Mouse (Mus musculus) activated CD4-positive, CD25-positive, alpha-beta regulatory T cell, adult 4 months (primary cell): ENCODE results near the gene Tmem120b. TPM values are rescaled to one million over a fixed set of nuclear protein-coding genes. Genes with fewer than 3 reads are reported as not detected.

Source experiments
- ATAC-seq: one replicate; pipeline ENCODE4 v1.8.0; 2017
- polyA plus RNA-seq, 2 experiments: library from polyadenylated mRNA; unstranded; fragments of 100-300 nt; shearing (Covaris generic); gene quantifications; one replicate each; pipeline ENCODE4 v1.2.1; 2017

Tmem120b gene
- 1 to 10 TPM; 2.2 to 2.3 TPM for polyA plus RNA-seq

DNA sequence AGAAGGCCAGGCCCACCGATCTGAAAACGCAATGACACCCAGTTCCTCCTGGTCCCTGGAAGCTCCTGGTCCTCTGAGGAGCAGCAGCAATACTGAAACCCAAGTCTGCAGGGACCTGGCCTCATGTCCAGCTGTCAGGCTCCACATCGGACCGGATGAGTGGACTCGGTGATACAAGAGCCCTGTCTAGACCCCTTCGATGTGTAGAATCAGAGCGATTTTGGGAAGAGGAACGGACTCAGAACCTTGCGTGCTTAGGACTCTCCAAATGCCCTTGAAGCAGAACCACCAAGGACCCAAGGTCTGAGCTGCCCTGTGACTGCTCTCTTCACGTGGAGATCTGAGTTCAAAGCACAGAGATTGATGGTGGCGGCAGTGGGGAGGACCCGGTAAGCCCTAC lies at the start of gene Tmem120b:
Gene Tmem120b (plus strand): TSS at position 301 of the 400 bp plus-strand sequence.
- no peak for ATAC-seq

DNA sequence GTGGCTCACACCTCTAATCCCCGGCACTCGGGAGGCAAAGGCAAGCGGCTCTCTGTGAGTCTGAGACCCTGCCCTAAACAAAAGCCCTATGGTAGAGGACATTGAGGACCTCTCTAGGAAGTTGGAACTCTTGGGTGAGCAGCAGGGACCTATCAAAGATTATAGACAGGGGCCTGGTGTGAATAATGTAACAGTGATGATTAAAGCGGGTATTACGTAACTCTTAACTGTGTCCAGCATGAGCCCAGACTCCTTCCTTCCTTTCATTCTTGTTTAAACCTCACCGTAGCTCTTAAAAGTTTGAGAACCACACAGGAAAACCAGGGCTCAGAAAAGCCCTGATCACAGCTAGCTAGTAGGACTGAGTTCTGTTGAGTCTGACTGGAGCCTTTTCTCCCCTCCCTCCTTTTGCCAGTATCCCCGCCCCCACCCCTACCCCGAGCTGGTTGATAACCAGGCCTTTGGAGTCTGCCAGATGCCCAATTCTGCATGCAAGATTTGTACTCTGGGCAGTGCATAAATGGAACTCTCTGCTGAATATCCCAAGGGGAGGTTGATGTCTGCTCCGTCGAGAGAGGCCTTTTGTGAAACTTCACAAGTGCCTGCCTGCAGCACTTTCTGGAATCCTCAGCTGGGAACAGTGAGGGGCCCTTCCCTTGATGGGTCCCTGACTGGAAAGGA lies 48.7 kb upstream of the Tmem120b start:
- ATAC-seq: no peak

DNA sequence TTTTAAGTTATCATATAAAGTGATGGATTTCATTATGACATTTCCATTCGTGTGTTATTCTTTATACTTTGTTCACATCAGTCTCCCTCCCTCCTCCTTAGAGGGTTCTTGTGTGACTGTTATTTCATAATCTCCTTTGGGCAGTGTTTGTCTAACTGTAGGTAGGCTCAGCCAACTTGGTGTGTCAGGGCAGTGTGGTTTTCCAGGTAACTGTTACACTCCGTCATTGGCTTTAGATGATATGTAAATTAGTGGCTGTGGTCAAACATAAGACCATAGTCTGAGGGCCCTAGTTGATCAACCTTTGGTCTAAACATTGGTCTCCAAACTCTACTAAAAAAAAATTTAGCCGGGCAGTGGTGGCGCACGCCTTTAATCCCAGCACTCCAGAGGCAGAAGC lies 47.8 kb upstream of the Tmem120b start:
- ATAC-seq: no peak

DNA sequence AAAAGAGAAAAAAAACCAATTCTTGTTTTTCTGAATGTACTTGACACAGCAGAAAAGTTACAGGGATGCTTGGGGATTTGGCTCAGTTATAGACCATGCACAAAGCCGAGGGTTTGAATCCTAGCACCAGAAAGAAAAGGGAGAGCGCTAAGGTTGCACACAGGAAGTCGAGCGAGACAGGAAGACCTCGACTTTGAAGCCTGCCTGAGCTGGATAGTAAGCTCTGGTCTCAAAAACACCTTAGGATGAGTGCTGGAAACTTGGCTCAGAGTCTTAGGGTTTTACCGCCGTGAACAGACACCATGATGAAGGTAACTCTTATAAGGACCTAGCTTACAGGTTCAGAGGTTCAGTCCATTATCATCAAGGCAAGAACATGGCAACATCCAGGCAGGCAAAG lies 46.8 kb upstream of the Tmem120b start:
- peak; percentile 49 for ATAC-seq

DNA sequence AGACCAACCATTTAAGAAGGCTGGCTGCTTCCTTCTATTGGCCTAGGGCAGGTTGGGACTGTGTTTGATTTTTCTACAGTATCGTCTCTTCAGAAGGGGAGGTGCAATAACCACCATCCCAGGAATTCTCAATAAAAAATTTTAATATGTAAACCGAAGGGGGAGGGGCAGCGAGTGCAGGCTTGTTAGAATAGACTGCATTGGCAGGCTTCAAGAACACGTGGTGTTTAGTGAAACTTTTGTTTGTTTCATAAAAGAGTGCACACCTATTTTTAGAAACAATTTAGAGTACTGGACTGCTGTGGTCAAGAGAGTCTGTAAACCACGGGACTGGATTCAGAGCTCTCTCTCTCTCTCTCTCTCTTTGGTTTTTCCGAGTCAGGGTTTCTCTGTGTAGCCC lies 45.2 kb upstream of the Tmem120b start:
- no peak for ATAC-seq

DNA sequence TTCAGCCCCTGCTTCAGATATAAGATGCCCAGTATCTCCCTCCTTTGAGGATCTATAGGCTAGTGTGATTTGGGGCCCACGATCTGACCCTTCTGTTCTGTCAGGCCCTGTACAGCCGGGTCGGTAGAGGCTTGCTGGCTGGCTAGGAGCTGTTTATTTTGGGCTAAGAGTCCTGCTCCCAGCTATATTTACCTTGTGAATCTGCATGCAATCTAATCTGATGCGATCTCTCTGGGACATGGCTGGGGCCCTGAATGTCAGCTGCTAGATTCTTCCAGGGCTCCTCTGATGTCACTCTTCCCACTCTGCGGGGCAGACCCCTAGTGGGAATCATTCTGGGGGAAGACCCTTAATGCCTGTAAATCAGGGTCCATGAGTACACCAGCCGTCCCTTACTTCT lies 43.9 kb upstream of the Tmem120b start:
- ATAC-seq: no peak

DNA sequence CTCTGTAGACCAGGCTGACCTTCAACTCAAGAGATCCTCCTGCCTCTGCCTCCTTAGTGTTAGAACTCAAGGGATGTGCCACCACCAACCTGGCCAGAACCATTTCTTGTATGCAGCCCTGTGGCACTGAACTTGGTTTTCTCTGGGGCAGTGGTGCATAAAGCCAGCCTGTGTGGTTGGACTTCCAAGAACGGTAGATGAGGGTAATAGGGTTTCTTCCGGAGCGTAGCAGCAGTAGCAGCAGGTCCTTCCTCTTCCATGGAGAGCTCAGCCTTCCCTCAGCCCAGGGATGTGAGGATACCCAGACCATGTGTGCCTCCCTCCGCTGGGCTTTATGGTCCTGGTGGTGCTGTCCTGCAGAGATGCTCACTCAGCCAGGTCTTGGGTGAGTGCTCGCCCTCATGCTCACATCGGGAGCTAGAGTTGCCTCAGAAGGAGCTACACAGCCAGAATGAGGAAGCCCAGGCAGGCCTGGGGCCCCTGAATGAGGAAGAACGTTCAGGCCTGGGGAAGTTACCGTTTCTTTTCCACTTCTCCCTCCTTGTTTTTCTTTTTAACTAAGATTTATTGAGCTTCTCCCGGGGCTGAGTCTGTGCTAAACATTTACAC lies 43.1 kb upstream of the Tmem120b start:
- ATAC-seq: no peak

DNA sequence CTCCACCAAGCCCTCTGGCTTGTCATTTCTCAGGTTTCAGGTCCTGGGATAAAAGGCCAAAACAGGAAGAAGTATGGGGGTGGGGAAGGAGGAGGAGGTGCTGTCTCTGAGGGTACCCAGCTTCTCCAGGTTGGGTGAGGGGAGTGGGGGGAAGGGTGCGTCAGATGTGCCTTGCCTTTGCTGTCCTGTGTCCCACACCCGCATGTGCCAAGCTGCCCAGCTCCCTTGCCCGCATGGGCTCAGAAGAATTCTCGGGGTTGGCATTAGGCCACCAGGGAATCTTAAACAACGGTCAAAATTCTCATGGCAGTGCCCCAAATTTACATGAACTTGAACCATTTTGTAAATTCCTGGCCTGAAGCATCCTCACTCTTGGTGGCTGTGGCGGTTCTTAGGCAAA lies 41.8 kb upstream of the Tmem120b start:
- no peak for ATAC-seq

DNA sequence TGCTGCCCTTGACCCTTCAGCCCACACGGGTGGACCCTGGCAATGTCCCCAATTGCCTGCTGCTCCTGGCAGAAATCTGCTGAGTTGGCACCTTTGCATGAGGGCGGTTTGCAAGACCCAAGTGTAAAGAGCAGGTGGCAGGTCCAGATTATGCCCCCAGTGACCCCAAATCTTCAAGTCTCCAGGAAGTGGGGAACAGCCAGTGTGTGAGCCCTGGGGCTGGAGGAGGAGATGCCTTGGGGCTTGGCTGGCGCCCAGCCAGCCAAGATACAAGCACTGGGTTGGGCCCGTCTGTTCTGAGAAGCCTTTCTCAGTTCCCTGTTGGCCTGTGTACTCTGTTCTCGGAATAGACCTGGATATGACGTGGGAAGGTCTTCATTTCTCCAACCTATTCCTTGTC lies 40.8 kb upstream of the Tmem120b start:
- ATAC-seq: no peak

DNA sequence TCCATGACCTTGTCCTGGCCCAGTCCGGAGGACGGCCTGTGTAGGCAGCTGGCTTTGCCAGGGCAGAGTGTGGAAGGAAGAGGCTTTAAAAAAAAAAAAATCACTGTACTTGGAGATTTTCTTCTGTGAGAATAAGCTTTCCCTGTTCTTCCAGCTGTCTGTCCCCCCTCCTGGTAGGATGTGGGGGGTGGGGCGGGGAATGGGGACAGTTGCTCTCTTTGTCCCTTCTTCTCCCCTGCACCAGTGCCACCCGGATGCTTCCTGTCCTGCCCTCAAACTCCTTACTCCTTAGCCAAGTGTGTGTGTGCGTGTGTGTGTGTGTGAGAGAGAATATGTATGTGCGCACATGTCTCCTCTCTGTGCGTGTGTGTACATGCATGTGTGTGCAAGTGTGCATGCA lies 38.5 kb upstream of the Tmem120b start:
- ATAC-seq: no peak

DNA sequence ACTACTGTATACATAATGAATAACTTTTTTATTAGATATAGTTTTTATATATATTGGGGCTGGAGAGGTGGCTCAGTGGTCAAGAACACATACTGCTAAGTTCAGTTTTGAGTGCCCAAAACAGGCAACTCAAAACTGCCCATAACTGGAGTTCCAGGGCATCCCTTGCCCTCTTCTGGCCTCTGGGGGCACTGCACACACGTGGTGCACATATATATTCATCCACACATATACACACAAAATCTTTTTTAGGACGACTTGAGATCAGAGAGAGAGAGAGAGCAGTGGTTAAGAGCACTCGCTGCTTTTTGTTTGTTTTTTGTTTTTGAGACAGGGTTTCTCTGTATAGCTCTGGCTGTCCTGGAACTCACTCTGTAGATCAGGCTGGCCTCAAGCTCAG lies 36.9 kb upstream of the Tmem120b start:
- ATAC-seq: no peak

DNA sequence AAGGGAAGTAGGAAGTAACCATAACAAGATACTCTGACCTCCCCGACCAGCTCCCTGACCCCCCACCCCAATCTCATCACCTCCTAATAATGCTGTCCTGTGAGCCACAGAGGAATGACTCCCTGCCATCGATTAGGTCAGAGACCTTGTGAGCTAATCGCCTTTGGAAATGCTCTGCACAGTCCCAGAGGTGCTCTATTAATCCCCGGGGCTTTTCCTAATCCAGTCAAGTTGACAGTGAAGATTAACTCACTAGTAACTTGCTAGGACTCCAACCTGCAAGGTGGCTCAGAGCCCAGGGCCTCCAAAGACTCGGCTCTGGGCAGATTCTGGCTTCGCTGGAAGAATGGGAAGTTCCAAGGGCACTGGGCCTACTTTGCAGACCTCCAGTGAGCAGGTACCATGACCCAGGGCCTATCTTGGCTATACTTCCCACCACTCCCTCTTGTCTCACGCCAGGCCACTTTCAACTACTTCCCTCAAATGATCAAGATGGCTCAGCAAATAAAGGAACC lies 34.5 kb upstream of the Tmem120b start:
- no peak for ATAC-seq

DNA sequence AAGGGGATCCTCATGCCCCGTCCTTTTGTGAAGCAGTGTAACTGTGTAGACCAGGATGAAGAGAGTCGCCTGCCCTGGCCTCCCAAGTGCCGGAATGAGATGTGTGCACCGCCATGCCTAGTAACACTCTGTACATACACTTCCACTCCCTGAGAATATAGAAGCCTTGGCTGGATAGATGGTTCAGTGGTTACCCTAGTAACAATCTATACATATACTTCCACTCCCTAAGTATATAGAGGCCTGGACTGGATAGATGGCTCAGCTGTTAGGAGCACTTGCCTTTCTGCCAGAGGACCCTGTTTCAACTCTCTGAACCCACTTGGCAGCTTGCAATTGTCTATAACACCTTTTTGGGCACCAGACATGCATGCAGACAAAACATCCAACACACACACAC lies 33.1 kb upstream of the Tmem120b start:
- ATAC-seq: no peak

DNA sequence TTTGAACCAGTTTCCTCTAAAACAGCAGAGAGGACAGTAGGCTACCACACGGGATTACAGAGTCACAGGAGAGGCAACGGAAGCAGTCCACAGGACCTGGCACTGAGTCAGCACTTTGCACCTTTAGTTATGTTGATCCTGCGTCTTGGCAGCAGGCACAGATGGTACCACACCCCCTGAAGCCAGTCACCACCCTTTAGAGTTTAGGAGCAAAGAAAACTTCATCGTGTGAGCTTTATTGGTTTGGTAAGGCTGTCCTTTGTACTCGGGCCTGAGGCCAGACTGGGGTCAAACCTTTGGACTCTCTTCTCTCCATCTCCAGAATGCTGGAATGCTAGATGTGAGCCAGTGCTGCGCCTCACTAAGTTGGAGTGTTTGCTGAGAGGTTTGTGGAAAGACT lies 32.7 kb upstream of the Tmem120b start:
- ATAC-seq: no peak

DNA sequence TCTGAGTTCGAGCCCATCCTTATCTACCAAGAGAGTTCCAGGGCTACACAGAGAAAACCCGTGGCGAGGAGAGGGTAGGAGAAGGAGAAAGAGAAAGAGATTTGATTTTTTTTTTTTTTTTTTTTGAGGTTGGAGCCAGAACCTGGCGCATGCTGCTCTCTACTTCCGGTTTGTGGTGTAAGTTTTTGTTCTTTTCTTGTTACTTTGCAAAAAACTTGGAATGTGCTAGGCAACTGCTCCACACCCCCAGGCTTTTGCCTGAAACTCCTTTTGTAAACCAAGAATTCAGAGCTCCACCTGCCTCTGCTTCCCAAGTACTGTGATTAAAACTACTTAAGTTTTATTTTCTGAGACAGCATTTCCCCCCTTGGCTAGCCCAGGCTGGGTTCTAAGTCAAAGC lies 30.1 kb upstream of the Tmem120b start:
- no peak for ATAC-seq

DNA sequence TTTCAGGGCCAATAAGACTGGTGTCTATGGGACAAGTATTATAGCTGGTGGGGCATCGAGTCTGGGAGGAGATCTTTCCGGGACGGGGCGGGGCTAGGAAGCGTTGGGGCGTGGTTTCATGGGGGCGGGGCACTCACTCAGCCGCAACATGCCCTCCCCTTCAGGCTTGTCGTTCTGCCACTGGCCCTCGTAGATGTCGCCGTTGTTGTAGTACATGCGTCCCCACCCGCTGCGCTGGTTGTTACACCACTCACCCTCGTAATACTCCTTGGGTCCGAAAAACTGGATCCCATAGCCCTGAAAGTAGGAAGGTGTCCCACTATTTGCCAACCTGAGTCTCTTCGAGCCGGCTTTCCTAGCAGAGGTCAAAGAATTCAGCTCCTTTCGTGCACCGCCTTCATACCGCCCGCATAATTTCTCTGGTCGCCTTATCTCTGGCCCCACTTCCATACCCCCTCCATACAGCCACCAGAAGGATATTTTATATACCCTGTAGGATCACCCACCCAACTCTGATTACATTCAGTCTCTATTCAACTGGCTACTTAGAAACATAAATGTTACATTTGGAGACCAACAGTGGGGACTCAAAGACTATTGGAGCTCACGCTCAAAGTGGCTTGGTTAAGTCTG lies 29.0 kb upstream of the Tmem120b start:
- ATAC-seq: peak; percentile 86

DNA sequence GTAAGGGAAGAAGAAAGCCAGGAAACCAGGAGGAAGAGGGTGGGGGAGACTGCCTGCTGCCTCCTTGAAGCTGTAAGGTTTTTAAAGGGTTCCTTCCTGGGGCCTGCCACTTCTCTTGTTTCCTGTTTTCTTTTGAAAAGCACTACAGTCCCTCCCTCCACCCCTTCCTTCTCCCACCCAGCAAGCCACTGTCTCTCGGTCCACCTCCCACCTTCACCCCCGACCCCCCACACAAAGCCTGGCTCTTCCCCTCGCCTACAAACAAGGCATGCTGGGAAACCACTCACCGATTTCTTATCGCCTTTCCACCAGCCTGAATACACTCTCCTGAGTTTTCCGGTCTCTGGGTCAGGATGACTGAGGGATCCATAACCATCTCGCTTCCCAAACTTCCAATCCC lies 27.4 kb upstream of the Tmem120b start:
- no peak for ATAC-seq

DNA sequence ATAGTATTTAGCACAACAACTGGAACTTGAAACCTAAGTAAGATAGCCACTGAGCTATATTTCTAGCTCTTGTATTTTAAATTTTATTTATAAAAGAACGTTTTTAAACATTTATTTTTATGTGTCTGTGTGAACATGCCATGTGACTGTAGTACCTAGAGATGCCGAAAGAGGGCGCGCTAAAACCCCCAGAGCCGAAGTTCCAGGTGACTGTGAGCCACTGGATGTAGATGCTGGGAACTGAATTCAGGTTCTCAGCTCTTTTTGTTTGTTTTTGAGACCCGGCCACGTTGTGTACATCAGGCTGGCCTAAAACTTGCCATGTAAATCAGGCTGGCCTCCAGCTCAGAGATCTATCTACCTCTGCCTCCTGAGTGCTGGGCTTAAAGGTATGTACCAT lies 24.4 kb upstream of the Tmem120b start:
- ATAC-seq: no peak

DNA sequence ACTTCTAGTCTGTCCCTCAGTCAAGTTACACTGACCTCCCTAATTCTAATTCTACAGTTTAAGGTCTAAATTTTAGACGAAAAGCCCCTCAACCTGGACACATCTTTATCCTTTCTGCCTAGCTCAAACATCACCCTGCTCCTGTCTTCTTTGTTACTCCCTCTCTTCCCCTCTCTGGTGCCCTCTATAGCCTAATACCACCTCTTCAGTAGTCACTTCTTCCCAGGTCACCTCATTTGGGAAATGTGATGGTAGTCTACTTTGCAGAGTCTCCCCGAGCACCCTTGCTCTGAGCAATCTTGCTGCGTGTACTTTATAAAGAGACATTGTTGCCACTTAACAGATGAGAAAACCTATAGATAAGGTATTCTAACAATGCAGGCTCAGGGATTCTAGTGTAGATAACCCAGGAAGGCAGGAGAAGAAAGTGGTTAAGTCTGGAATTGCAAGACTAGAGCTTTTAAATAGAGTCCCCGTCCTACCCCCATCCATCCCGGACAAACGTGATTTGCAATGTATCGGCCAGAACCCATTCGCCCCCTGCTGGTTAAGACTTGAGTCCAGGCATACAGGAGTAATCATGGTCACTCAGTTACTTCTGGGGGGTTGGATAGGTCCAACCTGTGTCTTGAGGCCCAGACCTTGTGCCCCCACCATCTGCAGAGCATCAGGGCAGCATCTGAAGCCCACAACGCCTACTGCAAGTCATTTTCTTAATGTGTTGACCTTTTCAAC lies 22.5 kb upstream of the Tmem120b start:
- ATAC-seq: no peak

DNA sequence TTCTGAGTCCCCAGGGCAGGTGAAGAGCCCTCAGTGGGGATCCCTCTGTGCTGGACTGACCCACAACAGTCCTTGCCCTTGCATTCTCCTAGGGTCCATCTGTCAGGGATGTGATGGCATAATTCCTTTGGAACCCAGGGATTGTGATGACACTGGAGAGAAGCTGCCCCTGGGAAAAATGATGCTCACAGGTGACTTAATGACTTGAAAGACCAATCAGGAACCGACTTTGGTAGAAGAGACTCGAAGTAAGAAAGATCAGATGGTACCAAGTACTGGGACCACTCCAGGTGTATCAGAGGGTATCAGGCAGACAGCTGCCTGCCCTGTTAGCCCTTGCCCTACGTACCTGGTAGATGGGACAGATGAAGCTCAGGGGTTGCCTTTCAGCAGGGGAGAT lies 21.3 kb upstream of the Tmem120b start, which contains the start of gene Morn3:
Gene Morn3 (minus strand): TSS at position 101 of the 400 bp plus-strand sequence.
- no peak for ATAC-seq

DNA sequence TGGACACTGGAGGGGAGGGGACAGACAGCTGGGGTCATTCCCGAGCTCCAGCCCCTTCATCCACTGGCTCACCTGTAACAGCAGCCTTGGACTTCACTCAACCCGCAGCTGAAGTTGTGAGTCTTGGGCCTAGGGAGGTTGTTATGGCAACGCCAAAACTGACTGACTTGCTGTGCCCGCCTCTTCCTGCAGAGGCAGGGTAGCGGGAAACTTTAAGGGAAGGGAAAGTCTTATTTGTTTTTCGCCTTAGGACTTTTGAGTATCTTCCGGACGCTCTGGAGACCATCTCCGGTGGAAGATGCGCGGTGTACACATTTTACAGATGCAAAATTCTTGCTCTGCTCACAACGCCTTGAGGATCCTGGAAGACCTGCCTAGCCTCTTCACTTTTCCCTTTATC lies 18.9 kb upstream of the Tmem120b start:
- peak; percentile 73 for ATAC-seq

DNA sequence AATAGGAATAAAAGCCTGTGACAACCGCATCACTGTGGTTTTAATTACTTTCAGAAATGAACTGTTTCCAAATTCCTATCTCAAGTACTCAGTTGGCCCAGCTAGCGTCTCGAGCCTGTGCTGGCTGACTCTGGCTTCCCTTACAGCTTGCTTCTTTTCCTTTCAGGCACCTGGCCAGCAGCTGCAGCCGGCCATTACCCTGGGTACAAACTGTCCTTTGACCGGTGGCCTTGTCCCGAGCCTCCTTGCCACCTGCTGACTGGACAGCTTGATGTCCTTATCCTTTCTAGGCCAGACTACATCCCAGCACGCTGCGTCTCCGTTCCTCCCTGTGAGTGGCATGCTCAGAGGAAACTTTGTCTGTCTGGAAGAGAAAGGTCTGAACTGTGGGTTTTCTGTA lies 17.3 kb upstream of the Tmem120b start:
- no peak for ATAC-seq

DNA sequence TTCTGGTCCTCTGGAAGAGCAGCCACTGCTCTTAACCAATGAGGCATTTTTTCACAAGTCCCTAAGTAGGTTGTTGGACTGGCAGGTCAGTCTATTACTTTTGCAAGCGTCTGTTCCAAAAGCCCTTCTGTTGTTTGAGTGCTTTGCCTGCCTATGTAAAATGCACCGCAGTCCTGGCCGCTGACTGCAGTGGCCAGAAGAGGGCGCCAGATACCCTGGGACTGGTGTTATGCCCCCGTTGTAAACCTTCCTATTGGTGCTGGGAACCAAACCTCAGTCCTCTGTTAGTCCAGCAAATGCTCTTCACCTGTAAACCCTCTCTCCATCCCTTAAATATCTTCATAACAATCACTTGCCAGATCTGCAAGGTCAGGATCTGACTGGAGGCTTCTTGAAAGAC lies 16.5 kb upstream of the Tmem120b start:
- ATAC-seq: no peak
